Mouse (Mus musculus) liver, adult 2 months (tissue): Measurements from ENCODE around the gene Clec16a. TPM values are rescaled to one million over a fixed set of nuclear protein-coding genes. Genes with fewer than 3 reads are reported as not detected.
A peak's percentile ranks its signal among the peaks of the same experiment; 100 is the strongest.

Experiments used
- DNase-seq: peaks from one replicate; pipeline ENCODE4 v3.0.0-alpha.2; 2011; ENCODE audit warnings: low read depth, low spot score; ENCODE audit errors: extremely low read depth
- H3K27ac ChIP-seq: fragments of 200-500 bp; replicated peaks from 2 replicates; pipeline ENCODE4 v1.5.1; 2012; ENCODE audit warnings: low read depth, mild to moderate bottlenecking, control low read depth, inconsistent platforms, low read length; ENCODE audit not compliant: insufficient read depth
- H3K27me3 ChIP-seq: fragments of 200-500 bp; 2 replicates; pipeline ENCODE4 v1.6.1; 2012; ENCODE audit warnings: mild to moderate bottlenecking, moderate library complexity, low read length, inconsistent platforms; ENCODE audit not compliant: control insufficient read depth, insufficient read depth
- H3K36me3 ChIP-seq: fragments of 200-500 bp; 2 replicates; pipeline ENCODE4 v1.6.1; 2012; ENCODE audit warnings: low read length, inconsistent platforms; ENCODE audit not compliant: control insufficient read depth, insufficient read depth
- H3K4me1 ChIP-seq: fragments of 200-500 bp; 2 replicates; pipeline ENCODE4 v1.6.1; 2011; ENCODE audit warnings: low read length; ENCODE audit not compliant: control insufficient read depth, insufficient read depth
- H3K4me3 ChIP-seq: fragments of 200-500 bp; 2 replicates; pipeline ENCODE4 v1.5.1; 2011; ENCODE audit warnings: low read depth, mild to moderate bottlenecking, control low read depth, low read length, moderate library complexity; ENCODE audit not compliant: insufficient read depth
- H3K79me2 ChIP-seq: fragments of 200-500 bp; 2 replicates; pipeline ENCODE4 v1.6.1; 2012; ENCODE audit warnings: inconsistent platforms, mild to moderate bottlenecking, low read length, moderate library complexity; ENCODE audit not compliant: control insufficient read depth, insufficient read depth
- H3K9ac ChIP-seq: fragments of 200-500 bp; 2 replicates; pipeline ENCODE4 v1.6.1; 2012; ENCODE audit warnings: low read depth, mild to moderate bottlenecking, control low read depth, inconsistent platforms, low read length
- CTCF ChIP-seq: fragments of 200-500 bp; IDR thresholded peaks from 2 replicates; pipeline ENCODE4 v1.5.1; 2011; ENCODE audit warnings: low read depth, low read length, control low read depth
- POLR2A ChIP-seq: fragments of 200-500 bp; IDR thresholded peaks from 2 replicates; pipeline ENCODE4 v1.6.1; 2011; ENCODE audit warnings: low read length, control low read depth; ENCODE audit not compliant: insufficient read depth; ENCODE audit errors: extremely low read depth
- WGBS: fragments of 180-500 bp; shearing (Covaris S2); methylation state at CpG from one replicate; pipeline ENCODE4 v1.1.7; 2018; 5-methylcytosine and 5-hydroxymethylcytosine counted together
- polyA plus RNA-seq: library from polyadenylated mRNA; depleted of rRNA; stranded (reverse); fragments of >200 nt; gene quantifications from 2 replicates; pipeline ENCODE4 v1.2.3, GENCODE M21; 2012
- total RNA-seq: library from RNA; depleted of rRNA; stranded (reverse); fragments of >200 nt; gene quantifications from 2 replicates; pipeline ENCODE4 v1.2.3, GENCODE M21; 2014

Gene Clec16a
- total and polyA plus RNA-seq, 2 experiments = 9.8 to 11.6 TPM

GRCm38 (mm10) chr16:10784793-10785370, 239.7 kb downstream of the Clec16a start:
- no peaks in the 10 kb centered on the region for H3K79me2 ChIP-seq
- no peak for TF ChIP-seq POLR2A
- TF ChIP-seq CTCF = peak; percentile 83
- 0 out of 2 replicates have a peak, but pooled peaks cover 5% of the 10 kb centered on the region for H3K27me3 ChIP-seq
- peak overlapping the region; percentile 94 for H3K9ac ChIP-seq
- H3K4me1 ChIP-seq = no peaks in the 10 kb centered on the region
- H3K36me3 ChIP-seq = no peaks in the 10 kb centered on the region
- peak overlapping the region; percentile 65 for H3K27ac ChIP-seq
- DNase-seq = no peak
- H3K4me3 ChIP-seq = peak overlapping the region; percentile 91
- 2% methylated on average over 54 of the region's 55 CpGs for WGBS

DNA sequence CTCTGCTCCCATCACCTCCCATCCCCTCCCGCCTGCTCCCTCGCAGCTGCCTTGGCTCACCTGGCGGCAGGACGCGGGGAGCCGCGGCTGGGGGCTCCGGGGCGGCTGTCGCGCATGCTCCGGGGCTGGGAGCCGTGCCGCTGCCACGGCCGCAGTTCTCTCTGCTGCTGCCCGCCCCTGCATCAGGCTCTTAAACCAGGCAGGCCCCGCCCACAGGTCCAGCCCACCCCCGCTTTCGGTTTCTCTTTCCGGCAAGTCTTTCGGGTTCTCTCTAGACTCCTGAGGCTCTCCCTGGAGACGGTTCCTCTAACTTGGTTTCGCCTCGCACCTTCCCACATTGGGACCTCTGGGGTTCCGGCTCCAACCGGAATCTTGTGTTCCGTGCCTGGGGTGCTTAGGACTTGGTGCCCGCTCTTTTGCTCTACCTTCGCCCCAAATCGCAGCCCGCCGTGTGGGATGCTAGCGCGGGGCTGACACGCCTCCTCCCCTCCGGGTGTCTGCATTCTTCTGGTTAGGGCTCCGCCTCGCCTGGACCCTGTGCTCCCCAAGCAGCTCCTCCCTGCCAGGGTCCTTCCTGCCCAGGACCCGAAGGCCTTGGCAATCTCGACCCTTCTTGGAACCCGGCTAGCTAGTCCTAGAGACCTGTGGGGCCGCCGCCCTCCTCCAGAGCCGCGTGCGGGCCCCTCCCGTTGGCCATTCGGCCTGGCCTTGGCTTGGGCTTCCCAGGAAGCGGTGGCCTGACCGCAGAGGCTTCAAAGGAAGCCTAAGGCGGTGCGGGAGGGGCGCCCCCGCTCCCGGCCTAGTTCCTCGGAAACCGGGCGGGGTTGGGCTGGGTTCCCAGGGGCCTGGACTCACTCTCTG, 240.5 kb downstream of the Clec16a start, which contains the start of gene Socs1:
Socs1 (minus strand) TSS at position 166 of the 861 bp plus-strand sequence.
- TF ChIP-seq CTCF (no peak), POLR2A (peak; percentile 84)
- H3K36me3 ChIP-seq = no peaks in the 10 kb centered on the region
- no peaks in the 10 kb centered on the region for H3K79me2 ChIP-seq
- peak within 1 kb of the TSS; percentile 65 for H3K27ac ChIP-seq
- H3K9ac ChIP-seq = peak within 1 kb of the TSS; percentile 94
- H3K4me3 ChIP-seq = peak within 1 kb of the TSS; percentile 91
- H3K4me1 ChIP-seq = no peaks in the 10 kb centered on the region
- WGBS = under 1% methylated on average over 59 of the region's 59 CpGs
- 0 out of 2 replicates have a peak, but pooled peaks cover 5% of the 10 kb centered on the region for H3K27me3 ChIP-seq
- DNase-seq = peak; percentile 79

- DNase-seq = peak; percentile 75
- 0 out of 2 replicates have a peak, but pooled peaks cover 5% of the 10 kb centered on the region for H3K27me3 ChIP-seq
- WGBS = 2% methylated on average over 9 of the region's 9 CpGs
Measured at GRCm38 (mm10) chr16:10786288-10786687, 241.1 kb downstream of the Clec16a start.

GRCm38 (mm10) chr16:10786782-10787547, 241.8 kb downstream of the Clec16a start:
- 58% methylated on average over 4 of the region's 4 CpGs for WGBS
- Histone ChIP-seq H3K27me3 (0 out of 2 replicates have a peak, but pooled peaks cover 5% of the 10 kb centered on the region), H3K4me1 (no peaks in the 10 kb centered on the region), H3K4me3 (no peak overlapping the region), H3K27ac (no peak overlapping the region), H3K36me3 (no peaks in the 10 kb centered on the region), H3K9ac (no peak overlapping the region), H3K79me2 (no peaks in the 10 kb centered on the region)
- DNase-seq = no peak
- no peak for TF ChIP-seq POLR2A
- no peak for TF ChIP-seq CTCF

More at GRCm38 (mm10) chr16:10786288-10786687, 241.1 kb downstream of the Clec16a start:
- TF ChIP-seq CTCF (peak; percentile 95), POLR2A (no peak)
- no peaks in the 10 kb centered on the region for H3K4me1 ChIP-seq
- no peaks in the 10 kb centered on the region for H3K79me2 ChIP-seq
- H3K4me3 ChIP-seq = peak overlapping the region; percentile 91
- peak overlapping the region; percentile 26 for H3K9ac ChIP-seq
- no peaks in the 10 kb centered on the region for H3K36me3 ChIP-seq
- peak overlapping the region; percentile 59 for H3K27ac ChIP-seq

DNA sequence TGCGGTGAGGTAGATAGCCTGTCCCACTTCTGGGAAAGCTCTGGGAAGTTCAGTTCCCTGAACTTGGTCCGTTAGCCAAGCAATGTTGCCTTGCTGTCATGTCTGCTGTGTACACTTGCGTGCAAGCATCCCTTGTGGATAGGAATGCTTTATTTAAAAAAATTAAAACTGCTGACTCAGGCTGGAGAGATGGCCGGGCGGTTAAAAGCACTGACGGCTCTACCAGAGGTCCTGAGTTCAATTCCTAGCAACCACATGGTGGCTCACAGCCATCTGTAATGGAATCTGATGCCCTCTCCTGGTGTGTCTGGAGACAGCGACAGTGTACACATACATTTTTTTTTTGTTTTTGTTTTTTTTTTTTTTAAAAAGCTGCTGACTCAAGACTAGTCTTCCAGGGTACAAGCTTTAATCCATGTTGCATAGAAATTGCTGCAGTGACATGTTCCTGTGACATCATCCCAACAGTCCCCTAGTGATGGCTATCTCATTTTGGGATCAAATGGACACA, 242.5 kb downstream of the Clec16a start:
- Histone ChIP-seq H3K36me3 (no peaks in the 10 kb centered on the region), H3K9ac (no peak overlapping the region), H3K79me2 (no peaks in the 10 kb centered on the region), H3K4me3 (no peak overlapping the region), H3K27me3 (0 out of 2 replicates have a peak, but pooled peaks cover 5% of the 10 kb centered on the region), H3K27ac (no peak overlapping the region), H3K4me1 (no peaks in the 10 kb centered on the region)
- no peak for DNase-seq
- WGBS = 56% methylated on average over 7 of the region's 7 CpGs
- TF ChIP-seq CTCF (no peak), POLR2A (no peak)
